Mouse (Mus musculus): ENCODE measurements around the gene Ccdc6. TPM values are rescaled to one million over a fixed set of nuclear protein-coding genes. Genes with fewer than 3 reads are reported as not detected.
A peak's percentile ranks its signal among the peaks of the same experiment; 100 is the strongest.

Ccdc6 gene
- total RNA-seq, 2 experiments from 2014 or later: 10.3 to 11.9 TPM

DNA sequence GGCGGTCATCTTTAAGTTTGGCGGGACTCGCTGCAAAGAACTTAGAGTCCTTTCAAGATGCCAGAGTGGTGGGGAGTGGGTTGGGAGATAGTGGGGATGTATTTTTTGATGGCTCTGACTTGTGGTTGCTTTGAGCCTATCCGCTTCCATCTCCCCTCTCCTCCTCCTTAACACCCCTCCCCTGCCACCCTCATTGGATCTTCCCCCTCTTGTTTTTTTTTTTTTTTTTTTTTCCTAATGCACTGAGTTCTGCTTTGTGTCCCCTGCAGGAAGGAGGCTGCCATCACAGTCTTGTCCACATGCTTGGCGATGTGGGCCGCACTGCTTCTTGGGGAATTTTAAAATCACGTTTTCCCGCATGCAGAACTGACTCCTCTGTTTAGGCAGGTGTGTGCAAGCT is 31.5 kb downstream of the Ccdc6 start:
- no peak for ATAC-seq (ENCODE audit: poor library complexity, severe bottlenecking)

DNA sequence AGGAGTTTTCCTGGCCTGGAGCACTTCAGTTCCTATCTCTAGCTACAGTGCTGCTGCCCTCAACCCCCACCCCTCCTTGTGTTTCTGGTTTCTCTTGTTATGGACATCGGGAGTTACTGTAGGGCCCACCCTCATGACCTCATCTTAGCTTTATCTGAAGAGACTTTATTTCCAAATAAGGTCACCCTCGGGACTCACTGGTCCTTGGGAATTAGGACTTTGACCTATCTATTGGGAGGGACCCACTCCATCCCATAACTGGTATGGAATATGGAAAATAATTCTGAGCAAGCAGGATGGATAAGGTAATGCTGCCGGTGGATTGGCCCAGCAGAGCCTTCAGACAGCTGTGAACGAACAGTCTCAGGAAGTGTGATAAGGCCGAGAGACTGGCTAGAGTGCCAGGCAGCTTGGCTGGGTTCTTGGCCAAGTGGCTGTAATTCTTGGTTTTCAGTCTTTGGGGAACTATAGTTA is 35.2 kb downstream of the Ccdc6 start:
- ATAC-seq (ENCODE audit: poor library complexity, severe bottlenecking): 0 out of 2 replicates have a peak, but pooled peaks have one; percentile 14

DNA sequence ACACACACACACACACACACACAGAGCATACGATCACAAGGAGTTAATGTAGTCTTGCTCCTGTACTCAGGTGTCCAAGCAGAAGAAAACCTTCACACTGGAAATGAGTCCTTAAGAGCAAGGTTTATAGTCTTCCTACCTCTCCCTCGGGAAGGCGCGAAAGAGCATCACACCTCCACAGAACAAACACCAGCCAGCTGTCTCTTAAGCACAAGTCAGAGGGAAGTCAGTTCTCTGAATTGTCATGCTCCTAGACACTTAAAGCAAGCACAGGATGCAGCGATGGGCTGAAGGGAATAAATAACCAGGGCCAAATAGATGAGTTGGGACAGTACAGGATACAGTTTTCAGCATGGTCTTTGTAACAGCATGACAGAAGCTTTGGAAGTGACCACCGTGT is 35.8 kb downstream of the Ccdc6 start:
- ATAC-seq (ENCODE audit: poor library complexity, severe bottlenecking): 0 out of 2 replicates have a peak, but pooled peaks have one; percentile 9

DNA sequence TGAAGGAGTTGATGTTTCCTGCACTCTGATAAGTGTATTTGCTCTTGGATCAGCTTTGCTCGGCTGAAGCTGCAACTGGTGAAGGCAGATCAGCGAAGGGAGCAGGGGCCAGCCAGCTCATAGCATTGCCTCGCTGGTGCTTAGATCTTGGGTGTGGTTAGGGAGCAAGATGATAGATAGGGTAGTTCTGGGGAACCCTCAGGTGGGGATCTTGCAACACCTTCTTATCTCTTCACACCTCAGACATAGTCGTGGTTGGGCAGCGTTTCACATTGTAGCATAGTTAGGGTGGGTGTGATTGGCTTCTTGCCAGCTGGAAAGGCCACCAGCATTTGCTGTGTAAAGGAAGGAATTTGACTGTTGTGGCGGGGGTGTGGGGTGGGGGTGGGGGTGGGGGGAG is 36.3 kb downstream of the Ccdc6 start:
- peak; percentile 53 for ATAC-seq (ENCODE audit: poor library complexity, severe bottlenecking)

DNA sequence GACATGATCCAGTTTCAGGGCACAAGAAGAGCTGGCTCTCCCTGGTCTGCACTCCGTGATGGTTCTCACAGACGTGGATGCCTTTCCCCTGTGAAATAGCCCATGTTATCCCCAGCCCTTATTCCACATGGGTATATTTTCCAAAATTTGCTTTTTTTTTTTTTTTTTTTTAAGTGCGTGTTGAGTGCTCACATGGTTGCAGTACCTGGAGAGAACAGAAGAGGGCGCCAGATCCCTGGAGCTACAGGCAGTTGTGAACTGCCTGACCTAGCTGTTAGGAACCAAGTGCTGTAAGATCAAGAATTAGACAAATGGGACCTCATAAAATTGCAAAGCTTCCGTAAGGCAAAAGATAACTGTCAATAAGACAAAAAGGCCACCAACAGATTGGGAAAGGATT is 38.8 kb downstream of the Ccdc6 start:
- ATAC-seq (ENCODE audit: poor library complexity, severe bottlenecking): peak; percentile 63

DNA sequence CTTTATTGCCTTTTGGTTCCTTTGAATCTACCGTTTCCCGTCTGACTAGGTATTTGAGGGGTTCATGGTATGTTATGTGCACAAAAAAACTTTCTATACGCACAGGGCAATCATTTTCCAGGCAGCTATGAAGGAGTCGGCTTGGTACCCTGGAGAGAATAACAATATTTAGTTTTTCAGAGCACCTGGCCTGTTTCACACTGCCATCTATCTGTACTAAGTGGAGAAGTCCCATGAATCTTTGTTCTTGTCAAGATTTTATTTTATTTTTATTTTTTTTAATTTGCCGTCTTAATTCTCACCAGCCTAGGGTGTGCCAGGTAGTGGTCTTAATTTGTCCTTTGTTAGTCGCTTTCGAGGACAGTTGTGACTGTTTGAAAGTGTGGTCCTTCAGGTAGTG is 40.7 kb downstream of the Ccdc6 start:
- ATAC-seq (ENCODE audit: poor library complexity, severe bottlenecking): no peak

DNA sequence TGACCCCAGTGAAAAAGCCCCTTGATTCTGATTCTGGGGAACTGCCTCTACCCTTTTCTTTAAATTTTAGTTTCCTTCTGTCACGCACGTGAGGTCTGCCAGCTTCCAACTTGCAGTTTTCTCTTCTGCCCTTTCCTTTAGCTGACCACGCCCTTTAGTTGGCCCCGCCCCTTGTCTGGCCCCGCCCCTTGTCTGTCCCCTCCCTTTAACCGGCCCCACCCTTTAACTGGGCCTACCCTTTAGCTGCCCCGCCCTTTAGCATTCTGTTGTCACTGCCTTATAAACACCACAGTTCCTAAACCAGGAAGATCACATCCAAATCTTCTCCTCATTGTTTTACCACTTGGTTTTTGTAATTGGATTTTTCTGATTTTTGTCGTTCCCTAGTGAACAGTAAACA is 41.2 kb downstream of the Ccdc6 start:
- no peak for ATAC-seq (ENCODE audit: poor library complexity, severe bottlenecking)

DNA sequence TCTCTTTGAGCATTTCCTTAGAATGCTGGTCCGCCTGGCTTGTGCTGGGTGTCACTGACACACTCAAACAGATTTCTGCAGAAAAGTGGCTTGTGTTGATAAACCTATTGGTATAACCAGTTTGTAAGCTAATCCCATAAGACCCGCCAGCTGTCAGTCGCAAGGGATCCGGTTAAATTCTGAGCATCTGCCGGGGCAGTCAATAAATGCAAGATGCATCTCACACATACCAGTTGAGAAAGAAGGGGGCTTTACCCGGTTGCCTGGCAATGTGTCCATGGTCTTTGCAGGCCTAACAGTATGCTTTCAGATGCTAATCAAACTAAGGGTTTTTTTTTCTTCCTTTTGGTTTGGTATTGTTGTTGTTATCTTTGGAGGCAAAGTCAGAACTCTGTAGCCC is 42.4 kb downstream of the Ccdc6 start:
- ATAC-seq (ENCODE audit: poor library complexity, severe bottlenecking): no peak

DNA sequence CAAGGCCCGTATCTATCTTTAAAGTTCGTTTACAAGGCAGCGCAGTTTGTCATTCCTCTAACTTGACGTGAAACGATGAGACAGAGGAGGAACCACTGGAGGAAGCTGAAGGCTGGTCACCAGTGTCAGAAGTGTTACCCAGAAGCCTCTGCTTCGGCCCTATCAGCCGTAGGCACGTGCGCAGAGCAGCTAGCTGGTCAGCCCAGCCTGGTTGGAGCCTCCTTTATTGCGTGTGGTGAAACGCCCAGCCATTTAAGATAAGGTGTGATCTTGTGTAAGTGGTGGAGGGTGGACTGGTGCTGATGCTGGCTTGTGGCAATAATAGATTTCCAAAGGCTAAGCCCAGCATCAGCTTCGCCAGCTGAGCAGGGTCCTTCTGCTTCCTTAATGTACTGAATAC is 43.5 kb downstream of the Ccdc6 start:
- ATAC-seq (ENCODE audit: poor library complexity, severe bottlenecking): peak; percentile 49

DNA sequence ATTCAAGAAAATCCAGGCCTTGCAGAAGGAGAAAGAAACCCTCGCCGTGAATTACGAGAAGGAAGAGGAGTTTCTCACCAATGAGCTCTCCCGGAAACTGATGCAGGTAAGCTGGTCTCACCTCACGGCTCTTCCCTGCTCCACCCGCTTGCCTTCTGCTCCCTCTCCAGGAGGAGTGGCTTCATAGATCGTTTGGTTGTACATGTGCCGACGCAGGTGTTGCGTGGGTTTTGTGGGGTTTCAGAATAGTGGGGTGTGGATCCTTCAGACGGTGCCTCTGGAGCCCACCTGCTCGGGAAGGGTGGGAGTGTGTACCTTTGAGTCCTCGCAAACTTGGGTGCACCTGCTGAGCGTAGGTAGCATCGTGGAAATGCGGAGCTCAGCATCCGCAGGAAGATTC is 45.7 kb downstream of the Ccdc6 start:
- ATAC-seq (ENCODE audit: poor library complexity, severe bottlenecking): no peak

DNA sequence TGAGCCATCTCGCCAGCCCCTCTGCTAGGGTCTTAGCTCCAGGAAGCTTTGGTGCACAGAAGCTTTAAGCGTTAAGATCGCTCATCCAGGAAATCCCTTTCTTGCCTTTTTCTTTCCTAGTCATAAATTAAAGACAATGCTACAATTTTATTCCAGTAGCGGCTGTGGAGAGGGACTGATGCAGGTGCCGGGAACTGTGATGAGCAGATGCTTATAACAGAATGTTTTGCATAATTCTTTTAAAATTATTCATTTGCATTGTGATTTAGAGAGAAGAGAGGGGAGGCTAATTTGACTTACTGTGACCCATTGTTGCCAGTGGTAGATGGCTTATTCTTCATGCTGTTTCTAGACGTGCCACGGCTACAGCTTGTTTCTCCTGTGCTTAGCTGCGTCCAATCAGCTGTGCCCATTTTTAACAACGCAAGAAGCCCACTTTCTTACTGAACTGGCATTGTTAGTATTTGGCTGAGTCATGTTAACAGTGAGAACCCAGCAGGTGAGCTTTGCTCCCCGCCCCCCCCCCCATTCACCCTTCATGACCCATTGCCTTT is 47.2 kb downstream of the Ccdc6 start:
- ATAC-seq (ENCODE audit: poor library complexity, severe bottlenecking): no peak

DNA sequence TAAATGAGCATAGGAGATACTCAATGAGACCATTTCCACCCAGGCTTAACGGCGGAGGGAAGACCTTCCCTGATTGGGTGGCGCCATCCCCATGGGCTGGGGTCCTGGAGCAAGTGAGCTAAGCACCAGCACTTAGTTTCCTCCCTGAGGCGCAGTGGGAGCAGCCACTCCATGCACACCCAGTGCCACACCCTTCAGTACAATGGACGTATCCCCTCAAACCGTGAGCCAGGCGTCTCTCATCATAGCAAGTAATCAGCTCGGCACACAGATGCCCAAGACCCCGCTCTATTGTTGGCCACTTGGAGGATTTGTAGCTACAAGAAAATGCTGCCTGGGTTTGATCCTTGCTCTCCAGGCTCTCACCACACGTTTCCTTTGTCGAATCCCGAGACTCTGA is 49.0 kb downstream of the Ccdc6 start:
- ATAC-seq (ENCODE audit: poor library complexity, severe bottlenecking): no peak

DNA sequence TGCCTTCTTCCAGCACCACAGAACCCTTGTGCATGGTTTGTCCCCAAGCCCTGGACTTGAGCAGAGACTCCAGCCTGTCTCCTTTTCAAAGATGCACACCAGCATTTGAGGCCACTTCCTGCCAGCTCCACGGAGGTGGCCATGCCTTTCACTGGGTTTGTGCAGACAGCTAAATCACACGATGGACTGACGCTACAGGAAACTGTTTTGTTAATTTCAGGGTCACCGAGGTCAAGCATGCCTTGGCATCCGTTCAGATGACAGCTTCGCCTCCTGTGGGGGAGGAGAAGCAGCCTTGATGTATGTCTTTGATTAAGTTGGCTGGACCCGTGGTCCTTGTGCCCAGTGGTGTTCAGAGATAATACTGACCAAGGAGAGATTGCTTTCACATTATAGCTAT is 52.2 kb downstream of the Ccdc6 start:
- ATAC-seq (ENCODE audit: poor library complexity, severe bottlenecking): no peak

DNA sequence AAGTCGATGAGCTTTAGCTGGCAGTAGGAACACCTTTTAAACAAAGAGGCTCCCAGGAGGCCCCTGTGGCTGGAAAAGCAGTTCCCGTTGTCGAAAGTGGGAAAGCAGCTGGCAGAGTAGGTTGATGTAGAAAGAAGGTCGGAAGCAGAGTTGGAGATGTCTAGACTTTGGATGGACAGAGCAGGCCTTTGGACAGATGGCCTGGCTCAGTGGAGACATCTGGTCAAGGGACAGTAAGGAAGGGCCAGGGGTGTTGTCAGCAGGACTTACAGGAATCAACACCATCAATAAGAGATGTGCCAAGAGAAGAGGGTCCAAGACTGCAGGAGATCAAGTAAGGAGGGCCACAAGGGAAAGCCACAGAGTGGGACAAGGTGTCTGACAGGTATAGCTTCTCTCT is 53.4 kb downstream of the Ccdc6 start:
- no peak for ATAC-seq (ENCODE audit: poor library complexity, severe bottlenecking)

DNA sequence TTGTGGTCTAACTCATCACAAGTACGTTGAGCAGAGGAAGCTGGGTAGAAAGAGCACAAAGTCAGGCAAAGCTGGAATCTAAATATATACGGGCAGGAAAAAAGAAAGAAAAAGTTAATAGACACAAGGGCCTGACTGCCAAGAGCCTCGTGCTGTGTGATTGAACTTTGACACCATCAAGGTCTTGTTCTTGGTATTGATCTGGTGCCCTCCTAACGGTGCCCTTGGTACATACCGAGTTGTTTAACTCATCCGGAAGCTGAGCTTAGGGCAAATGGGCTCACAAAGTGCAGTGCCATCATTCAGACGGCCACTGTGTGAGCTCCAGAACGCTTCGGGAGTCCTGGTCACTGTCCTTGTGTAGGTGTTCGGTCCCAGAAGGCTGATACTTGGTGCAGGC is 54.2 kb downstream of the Ccdc6 start:
- no peak for ATAC-seq (ENCODE audit: poor library complexity, severe bottlenecking)

DNA sequence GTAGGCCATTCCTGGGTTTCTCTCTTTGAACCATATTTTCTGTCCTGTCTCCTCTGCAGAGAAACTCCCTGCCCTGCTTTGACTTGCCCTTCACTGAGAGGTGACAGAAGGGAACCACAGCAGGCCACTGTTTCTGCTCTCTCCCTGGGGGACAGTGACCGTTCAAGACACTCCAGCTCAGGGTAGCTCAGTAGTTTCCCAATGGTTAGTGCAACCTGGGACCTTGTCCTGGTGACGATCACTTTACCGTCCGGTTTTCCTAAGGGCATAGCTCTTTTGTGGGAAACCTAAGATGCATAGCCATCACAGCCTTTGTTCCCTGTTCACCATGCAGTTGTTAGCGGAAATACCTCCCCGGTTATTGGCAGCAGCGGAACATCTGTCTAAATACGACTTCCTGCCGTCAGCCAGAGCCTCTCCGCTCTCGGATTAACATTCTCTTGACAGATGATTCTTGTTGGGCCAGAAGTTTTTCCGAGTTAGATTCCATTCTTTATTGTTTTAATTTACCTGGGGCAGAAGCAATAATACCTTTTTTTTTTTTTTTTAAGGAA is 55.3 kb downstream of the Ccdc6 start:
- ATAC-seq (ENCODE audit: poor library complexity, severe bottlenecking): no peak

DNA sequence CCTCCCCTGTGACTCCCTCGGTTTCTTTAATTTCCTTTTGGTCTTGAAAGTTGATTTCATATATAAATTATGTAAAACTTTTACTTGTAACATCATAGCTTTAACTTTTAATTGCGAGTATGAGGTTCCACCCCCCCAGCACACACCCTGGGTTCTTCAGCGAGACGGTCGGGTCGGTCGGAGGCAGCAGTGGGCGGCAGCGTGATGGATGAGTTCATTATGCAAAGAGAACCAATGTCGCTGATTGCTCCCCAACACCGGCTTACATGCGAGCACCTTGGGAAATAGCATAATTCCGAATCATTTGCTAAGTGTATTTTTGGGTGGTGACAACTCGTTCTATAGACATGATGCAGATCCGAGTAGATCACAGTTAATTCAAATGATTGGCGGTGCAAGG is 56.9 kb downstream of the Ccdc6 start:
- no peak for ATAC-seq (ENCODE audit: poor library complexity, severe bottlenecking)

DNA sequence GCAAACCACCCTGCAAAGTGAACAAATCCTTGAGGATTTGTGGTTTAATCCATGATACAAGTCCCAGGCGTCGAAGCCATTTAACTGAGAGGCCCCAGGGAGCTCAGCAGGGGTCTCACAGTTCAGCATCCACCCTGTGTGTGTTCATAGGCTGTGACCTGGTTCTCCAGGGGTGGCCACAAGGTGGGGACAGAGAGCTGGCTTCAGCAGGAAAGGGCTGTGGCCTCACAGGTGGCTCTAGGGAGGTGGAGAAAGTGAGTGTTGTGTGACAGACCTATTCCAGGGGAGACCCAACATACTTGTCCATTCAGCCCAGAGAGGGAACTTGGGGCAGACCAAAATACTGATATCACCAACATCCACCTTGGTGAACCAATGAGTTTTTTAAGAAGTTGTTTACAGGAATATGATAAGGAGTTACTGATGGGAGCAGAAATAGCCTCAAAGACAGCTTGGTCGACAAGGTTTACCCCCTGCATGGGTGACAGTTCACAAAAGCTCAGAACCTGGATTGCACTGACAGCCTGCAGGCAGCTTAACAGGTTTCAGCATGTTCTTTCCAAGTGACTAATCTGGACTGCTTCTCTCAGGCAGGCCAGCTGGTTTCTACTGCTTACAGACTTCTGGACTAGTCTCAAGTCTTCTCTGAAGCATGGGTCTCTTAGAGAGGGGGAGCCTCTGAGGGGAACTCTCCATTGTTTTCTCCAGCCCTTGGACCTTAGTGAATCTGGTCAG is 59.7 kb downstream of the Ccdc6 start:
- ATAC-seq (ENCODE audit: poor library complexity, severe bottlenecking): peak; percentile 73

DNA sequence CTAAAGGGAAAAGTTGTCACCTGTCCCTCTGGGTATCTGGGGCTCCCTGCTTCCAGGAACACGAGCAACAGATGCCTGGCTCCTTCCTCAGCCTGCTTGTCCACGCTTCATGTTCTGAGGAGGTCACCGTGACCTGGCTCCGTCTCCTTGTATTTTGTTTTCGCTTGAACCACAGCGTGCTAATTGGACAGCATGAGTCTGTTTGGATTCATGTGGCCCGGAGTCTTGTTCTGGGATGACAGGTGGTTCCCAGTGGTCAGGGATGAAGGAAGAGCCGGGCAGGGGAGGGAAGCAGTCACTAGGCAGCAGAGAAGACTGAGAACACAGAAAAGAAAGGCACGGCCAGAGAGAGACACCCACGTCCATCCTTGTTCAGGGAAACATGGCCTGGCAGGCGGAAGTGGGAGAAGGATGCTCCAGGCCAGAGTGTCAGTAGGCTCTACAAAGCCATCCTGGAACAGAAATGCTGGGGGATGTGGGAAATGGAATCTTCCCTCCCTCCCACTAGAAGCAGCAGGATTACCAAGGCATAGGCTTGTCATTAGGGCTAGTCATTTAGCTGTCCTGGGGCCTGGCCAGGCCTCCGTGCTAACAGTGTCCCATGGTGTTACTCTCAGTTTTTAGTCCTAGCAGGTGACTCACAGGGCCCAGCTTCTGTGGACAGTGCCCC is 62.9 kb downstream of the Ccdc6 start:
- no peak for ATAC-seq (ENCODE audit: poor library complexity, severe bottlenecking)

DNA sequence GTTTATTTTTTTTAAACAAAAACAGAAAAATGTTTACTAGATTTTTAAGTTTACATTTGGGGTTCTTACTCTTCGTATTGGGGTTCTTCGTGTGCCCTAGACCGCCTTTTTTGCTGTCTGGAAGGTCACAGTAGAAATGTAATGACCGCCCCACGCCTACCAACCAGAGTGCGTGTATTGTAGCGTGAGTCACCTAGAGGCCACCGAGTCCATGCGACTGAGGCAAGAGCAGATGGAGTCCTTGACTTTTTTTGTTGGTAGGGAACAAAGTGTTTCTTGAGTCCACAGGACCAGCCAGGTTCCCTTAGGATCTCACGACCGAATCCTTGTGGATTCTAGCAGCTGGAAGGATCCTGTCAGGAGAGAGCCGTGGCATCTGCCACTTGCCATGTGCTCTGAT is 63.9 kb downstream of the Ccdc6 start:
- no peak for ATAC-seq (ENCODE audit: poor library complexity, severe bottlenecking)

DNA sequence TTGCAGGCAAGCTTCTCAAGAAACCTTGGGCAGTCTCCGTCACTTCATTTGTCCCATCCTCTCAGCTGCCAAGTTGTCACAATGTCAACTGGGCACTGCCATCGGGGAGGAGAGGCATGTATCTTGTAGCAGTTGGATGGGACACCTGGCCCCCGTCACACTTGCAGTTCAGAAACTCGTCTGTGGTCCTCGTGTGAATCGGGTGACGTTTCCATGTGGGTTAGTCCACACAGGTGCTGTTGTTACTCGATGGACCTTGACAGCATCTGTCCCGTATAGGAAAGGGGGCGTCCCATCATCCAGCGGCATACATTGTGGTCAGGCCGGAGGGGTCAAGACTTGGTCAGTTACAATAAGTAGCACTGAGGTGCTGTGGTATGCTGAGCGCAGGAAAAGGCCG is 64.6 kb downstream of the Ccdc6 start:
- ATAC-seq (ENCODE audit: poor library complexity, severe bottlenecking): no peak

DNA sequence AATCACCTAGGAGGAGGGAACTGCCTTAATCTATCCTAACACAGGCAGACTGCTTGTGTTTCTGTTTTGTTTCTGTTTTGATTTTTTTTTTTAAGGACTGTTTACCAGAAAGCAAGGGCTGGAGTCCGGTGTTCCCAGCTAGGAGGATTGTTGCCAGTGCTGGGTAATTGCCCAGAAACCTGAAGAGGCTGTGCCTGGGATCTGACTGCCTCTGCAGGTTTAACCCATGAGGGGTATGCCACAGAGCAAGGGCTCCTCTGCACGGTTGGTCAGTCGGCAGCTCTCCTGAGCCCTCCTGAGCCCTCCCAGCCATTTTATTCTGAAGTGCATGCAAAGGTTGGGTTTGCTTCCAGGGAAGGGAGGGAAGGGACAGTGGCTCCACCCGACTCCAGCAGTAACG is 66.8 kb downstream of the Ccdc6 start:
- no peak for ATAC-seq (ENCODE audit: poor library complexity, severe bottlenecking)
